Mouse (Mus musculus): ENCODE measurements around the gene Hspa1l.

- TF ChIP-seq CTCF (IDR thresholded peaks at IDR 0.05; ENCODE audit: low read depth) (no peak), EP300 (IDR thresholded peaks at IDR 0.05; ENCODE audit: low read depth) (peak; percentile 37)
Observed at GRCm38 (mm10) chr17:35000717-35001451, 28.4 kb downstream of the Hspa1l start, which contains the start of gene Vars.
